Mouse (Mus musculus): Measurements from ENCODE around the gene Arid5b. TPM values are rescaled to one million over a fixed set of nuclear protein-coding genes. Genes with fewer than 3 reads are reported as not detected.

The Arid5b gene
- polyA plus RNA-seq, 1 experiment, result 8.6 TPM

DNA sequence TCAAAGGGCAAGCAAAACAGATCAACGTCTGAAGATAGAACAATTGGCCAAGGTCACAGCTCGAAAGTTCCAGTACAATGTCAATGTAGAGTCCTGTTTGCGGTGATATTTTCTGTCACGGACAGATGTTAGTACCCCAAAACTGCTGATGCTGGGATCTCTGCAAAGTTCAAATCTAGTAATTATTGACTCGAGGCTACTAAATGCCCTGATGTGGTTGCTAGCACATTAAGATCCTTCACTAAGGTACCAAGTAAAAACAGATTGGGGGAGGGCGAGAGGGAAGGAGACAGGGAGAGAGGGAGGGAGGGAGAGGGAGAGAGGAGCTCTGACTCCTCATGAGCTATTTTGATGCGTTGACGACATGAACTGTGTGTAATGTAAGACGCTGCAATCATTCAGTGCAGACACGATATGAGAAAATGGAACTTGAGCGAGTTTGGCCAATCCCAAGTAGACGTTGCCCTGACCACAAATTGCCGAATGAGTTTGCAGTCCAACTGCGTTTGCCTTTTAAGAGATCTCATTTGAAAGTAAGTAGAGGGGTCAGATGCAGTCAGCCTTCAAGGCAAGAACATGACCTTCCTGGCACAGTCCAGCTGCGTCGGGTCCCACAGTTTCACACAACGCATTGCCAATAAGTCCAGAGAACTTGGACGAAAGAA lies 133.1 kb downstream of the Arid5b start:
- peaks cover 22% of the 10 kb centered on the region for H3K4me1 ChIP-seq (ENCODE audit: control insufficient read depth, insufficient read depth, low read length)
- H3K27me3 ChIP-seq (replicated peaks; ENCODE audit: control insufficient read depth, insufficient read depth, low read length), result no peaks in the 10 kb centered on the region
- no peak overlapping the region for H3K4me3 ChIP-seq (ENCODE audit: insufficient read depth, low read depth, low read length)
- TF ChIP-seq CTCF (conservative IDR thresholded peaks at IDR 0.05; ENCODE audit: insufficient read depth, insufficient read length, low read depth, low read length), result no peak
- TF ChIP-seq POLR2A (IDR thresholded peaks at IDR 0.05; ENCODE audit: low read depth, low read length), result no peak
- H3K36me3 ChIP-seq (ENCODE audit: control insufficient read depth, insufficient read depth, low read length), result no peaks in the 10 kb centered on the region
- peak overlapping the region; percentile 18 for H3K27ac ChIP-seq (ENCODE audit: insufficient read depth, low read depth, low read length)
- WGBS, result 35% methylated on average over 18 of the region's 18 CpGs
- DNase-seq, result peak; percentile 73

- Histone ChIP-seq H3K4me3 (ENCODE audit: insufficient read depth, low read depth, low read length) (no peak overlapping the region), H3K4me1 (ENCODE audit: control insufficient read depth, insufficient read depth, low read length) (peaks cover 22% of the 10 kb centered on the region), H3K27ac (ENCODE audit: insufficient read depth, low read depth, low read length) (peak overlapping the region; percentile 72), H3K27me3 (replicated peaks; ENCODE audit: control insufficient read depth, insufficient read depth, low read length) (no peaks in the 10 kb centered on the region), H3K36me3 (ENCODE audit: control insufficient read depth, insufficient read depth, low read length) (no peaks in the 10 kb centered on the region)
- WGBS, result 79% methylated on average over 4 of the region's 4 CpGs
- DNase-seq, result no peak
- no peak for TF ChIP-seq CTCF (conservative IDR thresholded peaks at IDR 0.05; ENCODE audit: insufficient read depth, insufficient read length, low read depth, low read length)
- TF ChIP-seq POLR2A (IDR thresholded peaks at IDR 0.05; ENCODE audit: low read depth, low read length), result no peak
Measured at GRCm38 (mm10) chr10:68142501-68142900, 136.0 kb downstream of the Arid5b start.

DNA sequence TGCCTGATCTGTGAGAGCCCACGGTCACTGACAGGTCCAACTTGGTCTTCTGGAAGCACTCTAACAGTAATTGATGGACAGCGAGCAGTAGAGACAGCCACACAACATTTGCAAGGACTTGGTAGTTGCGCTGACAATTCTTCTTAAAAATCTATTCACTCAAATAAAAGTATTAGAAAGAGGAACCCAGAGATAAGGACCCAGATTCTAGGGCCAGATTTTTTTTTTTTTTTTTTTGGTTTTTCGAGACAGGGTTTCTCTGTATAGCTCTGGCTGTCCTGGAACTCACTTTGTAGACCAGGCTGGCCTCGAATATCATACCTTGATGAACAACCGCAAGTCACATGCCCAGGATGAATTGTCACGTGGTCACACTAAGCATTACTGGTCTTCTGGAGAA lies 137.0 kb downstream of the Arid5b start:
- no peak for TF ChIP-seq CTCF (conservative IDR thresholded peaks at IDR 0.05; ENCODE audit: insufficient read depth, insufficient read length, low read depth, low read length)
- TF ChIP-seq POLR2A (IDR thresholded peaks at IDR 0.05; ENCODE audit: low read depth, low read length), result no peak
- H3K27me3 ChIP-seq (replicated peaks; ENCODE audit: control insufficient read depth, insufficient read depth, low read length), result no peaks in the 10 kb centered on the region
- DNase-seq, result no peak
- H3K4me3 ChIP-seq (ENCODE audit: insufficient read depth, low read depth, low read length), result no peak overlapping the region
- no peak overlapping the region for H3K27ac ChIP-seq (ENCODE audit: insufficient read depth, low read depth, low read length)
- WGBS, result 91% methylated on average over 7 of the region's 7 CpGs
- H3K4me1 ChIP-seq (ENCODE audit: control insufficient read depth, insufficient read depth, low read length), result peaks cover 26% of the 10 kb centered on the region
- no peaks in the 10 kb centered on the region for H3K36me3 ChIP-seq (ENCODE audit: control insufficient read depth, insufficient read depth, low read length)

GRCm38 (mm10) chr10:68140871-68141270 lies 137.7 kb downstream of the Arid5b start:
- H3K4me3 ChIP-seq (ENCODE audit: insufficient read depth, low read depth, low read length), result no peak overlapping the region
- no peak for DNase-seq
- TF ChIP-seq CTCF (conservative IDR thresholded peaks at IDR 0.05; ENCODE audit: insufficient read depth, insufficient read length, low read depth, low read length) (no peak), POLR2A (IDR thresholded peaks at IDR 0.05; ENCODE audit: low read depth, low read length) (no peak)
- H3K4me1 ChIP-seq (ENCODE audit: control insufficient read depth, insufficient read depth, low read length), result peaks cover 22% of the 10 kb centered on the region
- no peaks in the 10 kb centered on the region for H3K27me3 ChIP-seq (replicated peaks; ENCODE audit: control insufficient read depth, insufficient read depth, low read length)
- H3K27ac ChIP-seq (ENCODE audit: insufficient read depth, low read depth, low read length), result no peak overlapping the region
- no peaks in the 10 kb centered on the region for H3K36me3 ChIP-seq (ENCODE audit: control insufficient read depth, insufficient read depth, low read length)
- WGBS, result 31% methylated on average over 2 of the region's 2 CpGs

DNA sequence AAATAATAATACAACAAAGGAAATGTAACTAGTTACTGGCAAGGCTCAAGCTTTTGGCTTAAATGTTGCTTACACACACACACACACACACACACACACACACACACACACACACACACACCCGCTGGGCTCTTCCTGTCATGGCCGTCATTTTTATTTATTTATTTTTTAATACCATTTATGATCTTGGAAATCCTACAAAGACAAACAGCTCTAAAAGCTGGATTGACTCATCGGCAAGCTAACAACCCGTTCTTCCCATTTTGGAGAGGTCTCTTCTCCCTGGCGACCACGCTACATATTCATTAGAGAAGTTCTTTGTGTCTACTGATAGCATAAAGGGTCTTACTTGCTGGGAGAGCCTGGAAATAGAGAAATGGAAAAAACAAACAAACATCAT lies 138.2 kb downstream of the Arid5b start:
- Histone ChIP-seq H3K36me3 (ENCODE audit: control insufficient read depth, insufficient read depth, low read length) (no peaks in the 10 kb centered on the region), H3K27me3 (replicated peaks; ENCODE audit: control insufficient read depth, insufficient read depth, low read length) (no peaks in the 10 kb centered on the region), H3K27ac (ENCODE audit: insufficient read depth, low read depth, low read length) (no peak overlapping the region), H3K4me1 (ENCODE audit: control insufficient read depth, insufficient read depth, low read length) (peaks cover 20% of the 10 kb centered on the region), H3K4me3 (ENCODE audit: insufficient read depth, low read depth, low read length) (no peak overlapping the region)
- 65% methylated on average over 6 of the region's 6 CpGs for WGBS
- DNase-seq, result no peak
- no peak for TF ChIP-seq POLR2A (IDR thresholded peaks at IDR 0.05; ENCODE audit: low read depth, low read length)
- TF ChIP-seq CTCF (conservative IDR thresholded peaks at IDR 0.05; ENCODE audit: insufficient read depth, insufficient read length, low read depth, low read length), result no peak

GRCm38 (mm10) chr10:68138123-68138522 lies 140.4 kb downstream of the Arid5b start:
- DNase-seq, result peak; percentile 63
- TF ChIP-seq CTCF (conservative IDR thresholded peaks at IDR 0.05; ENCODE audit: insufficient read depth, insufficient read length, low read depth, low read length) (no peak), POLR2A (IDR thresholded peaks at IDR 0.05; ENCODE audit: low read depth, low read length) (no peak)
- Histone ChIP-seq H3K27me3 (replicated peaks; ENCODE audit: control insufficient read depth, insufficient read depth, low read length) (no peaks in the 10 kb centered on the region), H3K36me3 (ENCODE audit: control insufficient read depth, insufficient read depth, low read length) (no peaks in the 10 kb centered on the region), H3K27ac (ENCODE audit: insufficient read depth, low read depth, low read length) (no peak overlapping the region), H3K4me1 (ENCODE audit: control insufficient read depth, insufficient read depth, low read length) (peaks cover 24% of the 10 kb centered on the region; the same call in 1 of the 2 replicates), H3K4me3 (ENCODE audit: insufficient read depth, low read depth, low read length) (no peak overlapping the region)
- WGBS, result 76% methylated on average over 5 of the region's 5 CpGs

DNA sequence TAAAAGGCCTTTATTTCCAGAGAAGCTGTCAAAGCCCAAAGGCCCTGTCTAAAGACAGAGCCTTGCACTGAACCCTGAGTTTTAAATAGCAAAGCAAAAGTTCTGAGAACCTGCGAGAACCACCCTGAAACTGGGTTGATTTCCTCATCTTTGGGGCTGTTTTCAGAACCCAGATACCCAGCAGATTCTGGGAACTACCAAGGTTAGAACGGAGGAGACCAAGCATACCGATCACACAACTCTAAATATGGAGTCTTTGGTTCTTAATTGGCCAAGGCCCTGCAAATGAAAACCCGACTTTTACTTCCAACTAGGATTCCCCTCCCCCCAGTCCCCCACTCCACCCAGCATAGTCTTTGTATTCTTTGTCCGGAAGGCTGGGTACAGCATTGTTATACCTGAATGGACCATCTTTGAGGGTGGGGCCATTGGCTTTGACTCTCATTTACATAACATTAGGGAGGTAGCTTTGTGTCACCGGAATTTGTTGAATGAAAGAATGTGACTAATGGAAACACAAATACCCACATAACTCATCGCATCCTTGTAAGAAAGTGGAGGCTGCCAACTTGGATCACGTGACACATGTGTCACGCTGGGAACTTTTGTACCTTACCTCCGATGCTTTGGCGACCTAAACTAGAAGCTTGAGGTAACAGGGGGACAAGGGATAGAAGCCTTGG lies 141.2 kb downstream of the Arid5b start:
- Histone ChIP-seq H3K4me1 (ENCODE audit: control insufficient read depth, insufficient read depth, low read length) (peaks cover 24% of the 10 kb centered on the region; the same call in 1 of the 2 replicates), H3K27ac (ENCODE audit: insufficient read depth, low read depth, low read length) (peak overlapping the region; percentile 90), H3K27me3 (replicated peaks; ENCODE audit: control insufficient read depth, insufficient read depth, low read length) (no peaks in the 10 kb centered on the region), H3K36me3 (ENCODE audit: control insufficient read depth, insufficient read depth, low read length) (no peaks in the 10 kb centered on the region), H3K4me3 (ENCODE audit: insufficient read depth, low read depth, low read length) (no peak overlapping the region)
- no peak for DNase-seq
- TF ChIP-seq POLR2A (IDR thresholded peaks at IDR 0.05; ENCODE audit: low read depth, low read length), result no peak
- TF ChIP-seq CTCF (conservative IDR thresholded peaks at IDR 0.05; ENCODE audit: insufficient read depth, insufficient read length, low read depth, low read length), result no peak
- WGBS, result 61% methylated on average over 11 of the region's 11 CpGs

Data from kidney, adult 2 months (tissue).